Mouse (Mus musculus): ENCODE measurements around the gene Ppif.

The Ppif gene

DNA sequence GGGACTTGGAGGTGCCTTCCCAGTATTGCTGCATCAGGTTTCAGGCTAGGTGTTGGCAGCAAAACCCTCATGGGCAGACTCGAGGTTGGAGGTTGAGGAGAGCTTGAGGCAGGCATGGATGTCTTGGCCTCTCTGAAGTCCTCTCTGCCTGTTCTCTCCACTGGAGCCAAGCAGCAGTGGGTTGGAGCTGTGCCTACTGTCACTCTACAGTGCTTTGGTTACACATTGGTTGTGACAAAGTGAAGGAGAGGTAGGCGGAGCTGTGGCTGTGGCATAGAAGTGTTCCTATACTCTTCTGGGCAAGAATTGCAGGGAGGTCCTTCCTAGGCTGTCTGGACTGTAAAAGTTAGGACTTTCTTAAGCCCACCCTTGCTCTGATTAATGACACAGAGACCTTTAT, 2.4 kb downstream of the Ppif start:
- DNase-seq = no peak

DNA sequence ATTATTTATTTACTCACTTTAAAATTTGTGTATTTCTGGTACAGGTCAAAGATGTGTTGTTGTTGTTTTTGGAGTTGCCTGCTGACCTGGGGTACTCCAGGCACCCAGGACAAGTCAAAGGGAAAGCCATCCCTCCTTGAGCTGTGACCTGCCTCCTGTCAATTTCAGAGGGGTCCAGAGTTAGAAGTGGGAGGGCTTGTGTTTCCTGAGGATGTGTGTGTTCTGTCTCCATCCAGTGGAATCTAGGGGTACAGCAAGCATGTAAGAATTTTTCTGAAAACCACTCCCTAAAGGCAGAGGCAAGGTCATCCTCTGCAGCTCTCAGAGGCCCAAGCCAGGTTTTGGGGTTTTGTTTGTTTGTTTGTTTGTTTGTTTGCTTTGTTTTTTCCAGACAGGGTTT, 8.0 kb downstream of the Ppif start:
- no peak for DNase-seq

DNA sequence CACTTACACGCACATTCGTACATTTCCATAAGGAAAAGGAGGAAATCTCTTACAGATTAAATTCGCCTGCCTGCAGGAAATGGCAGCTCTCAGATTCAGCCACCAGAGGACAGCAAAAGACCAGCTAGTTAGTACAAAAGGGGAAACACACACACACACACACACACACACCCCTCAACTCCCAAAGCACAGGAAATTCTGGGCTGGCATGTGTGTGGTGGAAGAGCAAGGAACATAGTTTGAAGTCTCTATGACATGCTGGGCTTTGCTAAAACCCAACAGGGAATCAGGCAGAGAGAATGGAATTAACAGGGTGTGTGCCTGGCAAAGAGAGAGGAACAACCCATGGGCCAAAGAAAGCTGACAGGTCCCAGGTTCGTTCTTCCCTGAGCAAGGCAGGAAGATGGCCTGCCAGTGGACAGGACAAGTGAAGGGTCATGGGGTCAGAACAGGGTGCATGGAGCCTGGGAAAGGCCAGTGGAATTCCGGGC, 13.8 kb downstream of the Ppif start:
- peak; percentile 73 for DNase-seq

DNA sequence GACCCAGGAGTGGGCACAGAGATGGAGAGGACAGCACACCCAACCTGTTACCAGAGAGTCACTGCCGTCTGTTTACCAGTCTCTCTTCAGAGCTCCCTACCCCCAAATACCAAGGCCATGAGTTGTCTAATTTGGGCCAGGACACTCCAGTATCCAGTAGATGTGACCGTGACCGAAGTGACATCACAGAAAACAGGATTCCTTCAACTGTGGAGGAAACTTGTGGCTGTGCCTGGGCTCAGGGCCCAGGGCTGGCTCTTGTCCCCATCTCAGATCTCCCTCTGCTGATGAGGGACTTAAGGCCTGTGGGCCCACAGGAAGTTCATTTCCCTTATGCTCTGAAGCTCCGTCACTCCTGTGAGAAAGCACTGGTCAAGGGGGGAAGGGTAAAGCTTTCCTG, 14.5 kb downstream of the Ppif start:
- no peak for DNase-seq

DNA sequence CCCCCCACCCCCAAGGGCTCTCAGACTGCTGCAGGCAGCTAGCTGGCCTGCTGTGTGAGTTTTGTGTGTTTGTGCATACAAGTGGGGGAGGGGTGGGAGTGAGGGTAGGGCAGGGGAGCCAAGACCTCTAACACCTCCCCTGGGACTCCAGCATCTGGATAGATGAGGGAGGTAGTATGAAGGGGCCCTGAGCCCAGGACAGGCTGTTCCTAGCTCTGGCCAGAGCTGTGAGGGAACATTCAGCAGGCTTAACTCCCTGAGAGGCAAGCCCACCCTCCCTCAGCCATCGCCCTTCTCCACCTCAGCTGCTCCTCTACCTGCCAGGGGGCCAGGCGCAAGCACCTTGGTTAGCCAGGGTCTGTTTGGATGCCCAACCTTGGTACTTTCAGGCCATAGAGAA, 15.0 kb downstream of the Ppif start:
- no peak for DNase-seq

DNA sequence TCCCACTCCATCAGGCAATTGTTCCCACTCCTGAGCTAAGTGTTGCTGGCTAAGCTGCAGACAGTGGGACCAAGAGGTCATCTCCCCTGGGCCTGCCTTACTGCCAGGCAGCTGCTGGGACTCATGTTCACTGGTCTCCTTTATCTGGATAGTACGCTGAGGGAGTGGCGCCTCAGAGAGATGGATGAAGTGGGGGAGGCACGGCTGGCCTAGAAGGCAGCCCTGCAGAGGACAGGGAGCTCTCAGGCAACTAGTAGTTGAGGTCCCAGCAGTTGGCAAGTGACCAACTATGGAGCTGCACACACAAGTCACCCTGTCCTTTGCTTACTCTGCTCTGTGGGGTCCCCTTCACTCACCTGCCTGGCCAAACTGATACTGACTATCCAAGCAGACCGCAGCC, 16.1 kb downstream of the Ppif start:
- DNase-seq = no peak

DNA sequence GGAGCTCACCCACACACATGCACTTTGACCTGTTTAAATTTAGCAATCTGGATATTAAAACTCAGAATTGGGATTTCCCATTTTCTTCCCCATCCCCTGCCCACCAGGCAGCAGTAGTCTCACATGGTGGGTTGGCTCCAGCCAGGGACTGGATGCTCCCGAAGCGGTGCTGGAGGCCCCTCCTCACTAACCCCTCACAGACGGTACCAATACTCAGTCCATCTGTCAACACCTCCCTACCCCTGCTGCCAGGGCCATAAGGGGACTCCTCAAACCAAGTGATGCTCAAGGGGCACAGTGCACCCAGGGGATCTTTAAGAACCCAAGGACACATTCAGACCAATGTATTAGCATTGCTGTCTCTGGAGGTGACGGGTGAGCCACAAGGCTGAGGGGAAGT, 16.7 kb downstream of the Ppif start:
- DNase-seq = no peak

DNA sequence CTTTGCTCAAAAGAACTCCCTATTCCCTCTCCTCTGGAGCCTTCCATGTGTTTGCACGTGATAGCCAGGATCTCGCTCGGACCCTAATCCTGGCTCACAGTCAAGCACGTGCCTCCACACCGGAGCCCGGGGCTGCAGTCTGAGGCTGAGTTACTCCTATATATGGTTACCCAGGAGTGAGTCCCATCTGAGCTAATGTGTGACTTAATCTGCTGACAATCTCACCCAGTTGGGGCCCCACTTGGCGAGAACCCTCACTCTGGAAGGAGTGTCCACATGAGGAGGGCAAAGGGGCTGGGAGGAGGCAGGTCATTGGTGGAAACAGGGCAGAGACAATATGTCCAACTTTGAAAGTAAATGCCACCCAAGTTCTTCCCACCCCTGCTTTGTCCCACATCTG, 17.2 kb downstream of the Ppif start:
- DNase-seq = no peak

DNA sequence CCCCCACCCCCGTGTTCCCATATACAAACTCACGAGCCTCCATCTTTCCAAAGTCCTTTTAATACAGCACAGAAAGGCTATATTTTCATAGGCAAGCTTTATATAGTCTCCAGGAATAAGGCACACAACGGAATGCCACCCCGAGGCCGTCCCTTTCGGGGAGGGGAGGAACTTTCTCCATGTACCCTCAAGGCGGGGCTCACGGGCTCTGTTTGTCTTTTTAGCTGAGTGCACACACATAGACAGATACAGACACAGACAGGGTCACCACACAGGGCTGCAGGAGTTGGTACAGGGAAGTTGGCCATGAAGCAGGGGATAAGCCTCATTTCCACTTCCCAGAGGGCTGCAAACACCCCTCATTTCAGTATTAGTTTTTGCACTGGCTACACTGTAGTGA, 17.6 kb downstream of the Ppif start:
- DNase-seq = no peak

DNA sequence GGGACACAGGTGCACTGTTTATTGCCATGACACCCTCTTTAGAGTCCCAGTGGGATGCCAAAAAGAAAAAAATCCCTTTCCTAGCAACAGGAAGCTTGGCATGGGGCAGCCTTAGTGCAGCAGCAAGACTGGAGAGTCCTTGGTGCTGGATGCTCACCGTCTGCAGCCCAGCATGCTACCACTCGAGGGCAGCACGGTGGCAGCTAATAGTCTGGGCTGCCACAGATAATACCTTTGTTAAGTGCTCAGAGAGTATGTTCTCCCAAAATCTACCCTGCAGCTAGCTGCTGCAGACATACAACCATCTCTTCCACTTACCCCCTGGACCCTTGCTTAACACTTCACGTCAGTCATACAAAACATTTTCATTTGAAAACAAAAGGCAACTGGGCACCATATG, 19.5 kb downstream of the Ppif start:
- peak; percentile 46 for DNase-seq

DNA sequence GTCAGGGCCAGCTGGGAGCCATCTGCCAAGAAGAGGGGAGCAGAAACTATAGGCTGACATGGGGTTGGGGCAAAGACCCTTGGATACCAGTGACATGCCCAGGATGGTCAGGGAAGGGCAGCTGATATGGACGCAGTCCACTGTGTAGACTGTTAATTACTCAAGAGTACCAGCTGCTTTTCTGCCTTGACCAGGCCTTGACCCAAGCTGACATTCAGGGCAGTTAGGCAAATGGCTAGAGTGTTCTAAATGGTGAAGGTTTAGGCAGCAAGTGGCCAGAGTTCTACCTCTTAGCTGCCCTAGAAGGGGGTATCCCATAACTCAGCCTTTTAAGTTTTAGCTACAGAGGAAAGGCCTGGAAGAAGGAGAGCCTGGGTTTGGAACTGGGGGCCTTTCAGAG, 22.6 kb downstream of the Ppif start:
- DNase-seq = no peak

DNA sequence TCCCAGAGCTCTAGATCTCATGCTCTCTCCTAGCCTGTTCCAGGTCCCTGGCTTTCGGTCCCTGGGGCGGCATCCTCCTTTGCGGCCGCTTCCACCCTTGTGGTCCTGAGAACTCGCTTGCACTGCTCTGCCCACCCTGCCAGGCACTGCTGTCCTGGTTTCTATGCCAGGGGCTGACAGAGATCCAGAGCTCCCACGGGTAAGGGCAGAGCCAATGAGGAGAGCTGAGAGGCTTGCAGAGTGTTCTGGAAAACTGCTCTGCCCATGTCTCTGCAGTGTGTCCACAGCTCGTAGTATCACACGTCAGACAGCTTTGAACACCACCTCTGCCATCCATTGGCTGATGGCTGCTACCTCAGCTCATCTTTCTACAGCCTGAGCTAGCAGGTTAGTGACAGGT, 23.8 kb downstream of the Ppif start:
- no peak for DNase-seq

DNA sequence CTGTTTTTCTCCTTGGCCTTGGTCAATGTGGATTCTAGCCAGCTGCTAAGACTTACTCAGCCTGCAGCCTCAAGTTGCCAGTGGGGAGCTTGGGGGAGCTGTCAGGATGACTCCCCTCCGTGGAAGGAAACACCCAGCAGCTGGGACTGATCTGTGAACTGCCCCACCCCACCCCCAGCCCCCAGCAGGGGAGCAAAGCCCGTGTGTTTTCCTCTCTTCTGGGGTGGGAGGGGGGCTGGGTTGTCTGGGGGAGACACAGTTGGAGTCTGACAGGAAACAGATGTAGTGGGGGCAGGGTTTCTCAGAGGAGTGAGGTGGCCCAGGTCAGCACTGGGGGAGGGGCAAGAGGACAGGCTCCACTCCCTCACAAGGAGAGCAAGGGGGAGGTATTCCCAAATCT, 24.5 kb downstream of the Ppif start:
- no peak for DNase-seq

DNA sequence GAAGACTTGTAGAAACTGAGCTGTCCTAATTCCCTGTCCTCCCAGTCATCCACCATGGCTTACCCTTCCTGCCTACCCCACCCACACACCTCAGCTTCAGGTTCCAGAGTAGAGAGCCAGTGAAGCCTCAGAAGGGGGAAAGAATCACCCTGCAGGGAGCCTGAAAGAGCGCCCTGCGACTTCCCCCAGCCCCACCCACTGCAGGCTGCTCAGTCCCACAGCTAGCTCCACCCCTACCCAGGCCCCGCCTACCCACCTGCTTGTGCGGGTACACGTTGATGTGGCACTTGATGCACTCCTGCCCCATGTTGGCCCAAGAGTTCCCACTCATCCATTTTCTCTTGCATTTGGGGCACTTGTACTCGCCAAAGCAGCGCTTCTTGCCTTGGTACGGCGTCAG, 25.4 kb downstream of the Ppif start:
- DNase-seq = no peak

DNA sequence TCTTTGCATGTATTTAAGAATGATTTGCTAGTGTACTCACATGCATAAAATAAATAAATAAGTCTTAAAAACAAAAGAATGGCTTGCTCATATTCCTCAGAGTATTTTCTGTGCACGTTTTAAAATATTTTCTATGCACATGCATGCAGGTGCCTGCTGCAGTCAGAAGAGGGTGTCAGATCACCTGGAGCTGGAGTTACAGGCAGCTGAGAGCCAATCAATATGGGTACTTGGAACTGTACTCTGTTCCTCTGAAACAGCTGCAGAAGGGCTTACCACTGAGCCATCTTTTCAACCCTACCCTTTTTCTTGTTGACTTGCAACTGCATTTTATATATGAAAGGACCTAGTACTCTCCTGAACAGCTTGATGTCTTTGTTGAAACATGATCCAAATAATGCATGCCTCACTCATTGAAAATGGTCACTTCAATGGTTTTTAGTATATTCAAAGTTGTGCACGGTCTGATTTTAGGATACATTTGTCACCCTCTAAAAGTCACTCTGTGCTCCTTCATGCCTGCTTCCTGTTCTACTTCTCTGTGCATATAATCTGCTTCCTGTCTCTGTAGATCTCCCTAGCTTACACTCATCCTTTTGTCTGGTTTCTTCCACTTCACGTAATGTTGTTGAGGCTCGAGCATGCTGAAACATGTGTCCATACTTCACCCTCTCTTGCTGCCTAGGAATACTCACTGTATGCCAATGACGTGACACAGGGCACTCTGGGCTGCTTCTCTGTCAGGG, 27.2 kb downstream of the Ppif start:
- no peak for DNase-seq

DNA sequence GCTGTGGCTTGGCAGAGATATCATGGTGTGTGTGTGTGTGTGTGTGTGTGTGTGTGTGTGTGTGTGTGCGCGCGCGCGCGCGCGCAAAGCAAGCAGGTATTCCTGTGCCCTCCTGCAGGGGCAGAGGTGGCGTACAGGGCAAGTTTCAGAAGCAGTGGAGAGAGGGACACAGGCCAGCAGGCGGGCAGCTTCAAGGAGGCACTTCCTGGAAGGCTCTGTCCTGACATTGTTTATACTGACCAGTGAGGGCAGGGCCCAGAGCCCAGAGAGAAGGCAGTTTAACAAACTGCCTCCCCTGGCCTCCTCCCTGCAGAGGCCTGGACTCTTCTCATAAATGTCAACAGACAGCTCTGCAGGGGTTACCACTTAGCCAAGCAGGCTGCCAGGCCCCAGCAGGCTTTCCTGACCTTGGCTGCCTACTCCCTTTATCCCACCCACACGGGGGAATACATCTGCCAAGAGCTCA, 31.1 kb downstream of the Ppif start:
- DNase-seq = no peak

DNA sequence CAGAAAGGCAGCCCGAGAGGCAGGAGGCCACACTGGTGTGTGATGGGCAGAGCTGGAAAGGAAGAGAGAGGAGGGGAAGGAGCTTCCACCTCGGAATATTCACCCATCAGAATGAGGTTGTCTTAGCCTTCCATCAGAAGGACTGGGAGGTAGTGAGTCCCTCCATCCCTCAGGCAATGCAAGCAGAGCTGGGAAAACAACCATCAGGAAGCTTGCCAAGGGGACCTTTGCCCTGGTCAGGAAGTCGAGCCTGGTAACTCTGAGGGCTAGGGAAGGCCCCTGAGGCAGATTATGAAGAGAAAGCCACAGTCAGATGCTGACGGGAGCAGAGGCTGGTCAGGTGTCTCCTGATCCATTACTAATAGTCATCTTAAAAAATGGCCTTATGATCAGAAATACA, 31.7 kb downstream of the Ppif start:
- no peak for DNase-seq

DNA sequence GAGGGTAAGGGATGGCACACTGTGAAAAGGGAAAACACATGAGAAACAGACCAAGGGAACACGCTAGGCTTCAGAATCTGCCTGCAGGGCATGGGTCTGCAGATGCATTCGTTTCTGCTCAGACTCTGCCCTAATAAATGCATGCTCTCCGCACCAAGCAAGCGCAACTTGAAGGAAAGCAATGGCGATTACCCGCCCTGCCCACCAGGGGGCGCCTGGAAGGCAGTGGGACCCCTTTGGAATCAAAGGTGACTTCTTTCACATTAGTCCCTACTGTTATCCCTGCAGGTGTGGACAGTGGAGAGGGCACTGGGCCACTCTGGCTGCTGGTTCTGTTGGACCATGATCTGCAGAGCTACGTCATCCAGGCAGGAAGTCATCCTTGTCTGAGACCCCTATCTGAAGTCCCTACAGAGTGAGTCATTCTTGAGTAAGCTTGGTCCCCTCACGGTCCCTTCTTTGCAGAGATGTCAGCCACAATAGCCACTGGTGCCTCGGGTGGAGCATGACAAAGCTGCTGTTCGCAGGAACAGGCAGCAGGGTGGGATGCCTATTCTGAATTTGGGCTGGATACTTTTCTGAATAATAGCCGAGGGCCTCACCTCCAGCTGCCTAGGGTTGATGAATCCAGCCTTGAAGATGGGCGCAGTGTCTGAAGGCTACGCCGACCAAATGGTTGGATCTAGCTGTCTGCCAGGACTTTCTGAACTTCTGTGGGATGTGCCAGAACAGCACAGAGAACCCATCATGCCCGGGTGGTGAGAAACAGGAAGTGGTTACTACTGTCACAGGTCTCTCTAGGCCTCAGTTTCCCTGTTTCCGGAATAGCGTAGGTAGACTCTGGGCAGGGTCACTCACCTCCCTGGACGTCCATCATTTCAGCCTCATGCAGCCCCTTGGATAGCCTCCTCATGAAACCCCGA, 32.5 kb downstream of the Ppif start:
- peak; percentile 39 for DNase-seq

DNA sequence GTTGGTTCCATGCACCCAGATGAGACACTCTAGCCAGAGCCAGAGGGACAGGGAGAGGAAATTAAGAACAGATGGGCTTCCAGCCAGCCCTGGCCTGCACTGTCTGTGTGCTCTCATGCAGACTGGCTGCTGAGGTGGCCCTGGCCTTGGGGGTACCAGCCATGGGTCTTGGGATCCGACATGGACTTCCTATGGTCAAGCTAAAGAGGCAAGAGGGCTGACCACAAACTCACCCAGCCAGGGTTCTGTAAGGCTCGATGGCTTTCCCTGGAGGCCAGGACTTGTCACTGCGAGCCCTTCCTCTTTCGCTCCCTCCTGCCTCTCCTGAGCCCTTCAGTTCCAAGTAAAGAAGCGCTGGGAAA, 33.2 kb downstream of the Ppif start:
- no peak for DNase-seq

DNA sequence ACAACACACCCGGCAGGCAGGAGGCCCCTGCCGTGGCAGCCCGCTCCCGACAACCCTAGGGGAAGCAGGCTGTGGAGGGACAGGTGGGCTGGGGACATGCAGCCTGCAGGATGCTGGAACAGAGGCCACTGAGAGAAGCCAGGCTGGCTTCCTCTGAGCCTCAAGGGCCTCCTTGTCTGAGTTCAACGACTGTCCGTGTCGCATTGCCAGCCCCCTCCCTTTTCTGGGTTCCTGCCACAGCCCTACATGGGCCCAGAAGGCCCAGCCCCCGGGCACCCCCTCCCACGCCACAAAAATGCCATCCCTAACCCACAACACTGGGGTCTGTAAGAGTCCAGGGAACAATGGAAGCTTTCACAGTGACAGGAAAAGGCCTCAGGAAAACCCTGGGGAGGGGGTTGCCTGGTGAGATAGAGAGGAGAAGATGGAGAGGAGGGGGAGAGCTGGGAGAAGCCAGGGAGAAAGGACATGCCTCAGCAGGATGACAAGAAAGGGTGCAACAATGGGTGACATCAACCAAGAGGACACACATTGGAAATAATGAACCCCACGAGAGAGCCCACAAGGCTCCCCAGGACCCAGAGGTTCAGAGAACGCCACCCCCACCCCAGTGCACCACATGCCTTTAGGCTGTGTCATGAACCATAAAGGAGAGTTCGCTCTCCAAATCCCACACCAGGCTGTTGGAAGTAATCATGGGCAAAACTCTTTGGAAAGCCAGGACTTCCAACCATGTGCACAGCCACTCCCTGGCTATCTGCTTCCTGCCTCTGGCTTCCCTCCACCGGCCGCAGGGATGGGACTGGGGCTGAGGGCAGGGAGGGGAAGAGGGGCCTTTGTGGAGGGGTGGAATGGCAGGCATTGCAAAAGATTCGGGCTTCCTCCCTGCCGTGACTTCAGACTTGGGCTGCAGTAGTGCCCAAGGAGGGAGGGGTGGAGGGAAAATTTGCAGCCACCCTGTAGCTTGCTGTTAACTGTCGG, 41.1 kb downstream of the Ppif start:
- DNase-seq = peak; percentile 46

DNA sequence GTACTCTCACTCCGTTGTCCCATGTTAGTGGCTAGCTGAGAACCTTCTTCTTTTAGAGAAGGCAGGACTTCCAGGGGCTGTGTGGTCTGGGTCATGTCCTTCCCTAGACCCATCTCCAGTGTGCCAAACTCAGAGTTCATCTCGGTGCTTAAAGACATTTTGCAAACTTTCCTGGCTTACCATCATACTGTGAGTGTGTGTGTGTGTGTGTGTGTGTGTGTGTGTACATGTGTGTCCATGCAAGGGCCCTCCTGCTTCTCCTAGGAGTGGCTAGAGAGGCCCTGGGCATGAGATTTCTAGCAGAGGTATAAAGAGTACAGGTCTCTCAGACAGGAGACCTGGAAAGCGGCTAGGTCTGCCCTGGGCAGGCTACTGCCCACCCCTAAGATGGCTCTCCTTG, 42.2 kb downstream of the Ppif start:
- no peak for DNase-seq

DNA sequence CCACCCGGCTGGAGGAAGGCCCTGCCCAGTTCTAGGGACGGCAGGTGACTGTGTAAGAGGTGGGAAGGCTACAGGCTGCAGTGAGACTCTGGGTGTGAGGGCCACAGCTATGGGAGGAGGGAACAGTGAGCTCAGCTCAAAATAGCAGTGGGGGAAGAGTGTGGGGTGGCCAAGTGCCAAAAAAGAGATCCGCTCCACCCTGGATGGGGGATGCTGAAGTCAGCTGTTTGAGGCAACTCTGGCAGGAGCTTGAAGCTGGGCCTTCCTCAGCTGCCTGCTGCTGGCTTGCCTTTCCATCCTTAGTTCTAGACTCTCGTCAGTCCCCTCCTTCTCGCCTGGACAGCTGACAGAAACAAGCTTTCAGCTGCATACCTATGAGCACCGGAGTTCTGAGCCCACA, 42.6 kb downstream of the Ppif start:
- DNase-seq = peak; percentile 42

DNA sequence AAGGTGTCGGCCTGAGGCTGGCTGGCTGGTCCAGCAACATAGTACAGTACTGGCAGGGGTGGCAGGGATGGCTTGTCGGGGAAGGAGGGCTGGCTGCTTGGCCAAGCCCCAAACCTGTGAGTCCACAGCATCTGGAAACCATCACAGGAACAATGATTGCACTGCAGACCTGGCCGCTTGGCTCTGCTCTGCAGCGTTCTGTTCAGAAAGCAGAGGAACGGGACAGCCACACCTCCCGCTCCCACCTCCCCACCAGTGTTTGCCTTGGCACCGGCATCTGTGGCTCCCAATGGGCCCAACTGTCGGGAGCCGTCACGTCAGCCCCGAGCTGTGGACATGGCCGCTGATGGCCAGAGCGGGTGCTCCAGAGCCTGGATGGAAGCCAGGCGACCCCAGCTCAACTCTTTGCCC, 44.6 kb downstream of the Ppif start:
- DNase-seq = peak; percentile 32
